Mouse (Mus musculus): Measurements from ENCODE around the gene Nceh1. TPM values are rescaled to one million over a fixed set of nuclear protein-coding genes. Genes with fewer than 3 reads are reported as not detected.
"Not testable (repeated sequence)": the region's sequence is repeated elsewhere in the genome, so short reads cannot be mapped to it uniquely, and the experiment has no call there.

Gene Nceh1
- polyA plus RNA-seq, 1 experiment from 2014 or later: 5.6 TPM

- not testable (repeated sequence) for H3K9me3 ChIP-seq
Measured at GRCm38 (mm10) chr3:27279286-27279925, 96.6 kb downstream of the Nceh1 start.

GRCm38 (mm10) chr3:27280280-27280749 is 97.5 kb downstream of the Nceh1 start:
- no peak for ATAC-seq (ENCODE audit: low FRiP score, low read depth)

More at GRCm38 (mm10) chr3:27279286-27279925, 96.6 kb downstream of the Nceh1 start:
- H3K9ac ChIP-seq; H3K4me2 ChIP-seq (replicated peaks); H3K27ac ChIP-seq; H3K36me3 ChIP-seq; ATAC-seq (ENCODE audit: low FRiP score, low read depth); H3K4me1 ChIP-seq; H3K4me3 ChIP-seq; H3K27me3 ChIP-seq (replicated peaks): not testable (repeated sequence)
- 94% methylated on average over 14 of the region's 14 CpGs for WGBS

GRCm38 (mm10) chr3:27283071-27283713 is 100.4 kb downstream of the Nceh1 start:
- Histone ChIP-seq H3K4me3 (peak overlapping the region; percentile 24), H3K4me2 (replicated peaks) (peak overlapping the region; percentile 56), H3K9ac (no peak overlapping the region), H3K4me1 (0 out of 2 replicates have a peak, but pooled peaks cover 3% of the 10 kb centered on the region), H3K27ac (no peak overlapping the region), H3K36me3 (no peaks in the 10 kb centered on the region), H3K9me3 (no peaks in the 10 kb centered on the region), H3K27me3 (replicated peaks) (no peaks in the 10 kb centered on the region)
- ATAC-seq (ENCODE audit: low FRiP score, low read depth): peak; percentile 63; the same call in 1 of the 2 replicates
- 6% methylated on average over 27 of the region's 27 CpGs for WGBS

More at GRCm38 (mm10) chr3:27280280-27280749, 97.5 kb downstream of the Nceh1 start:
- Histone ChIP-seq H3K36me3 (no peaks in the 10 kb centered on the region), H3K9me3 (no peaks in the 10 kb centered on the region), H3K4me1 (0 out of 2 replicates have a peak, but pooled peaks cover 3% of the 10 kb centered on the region), H3K4me3 (no peak overlapping the region), H3K27me3 (replicated peaks) (no peaks in the 10 kb centered on the region), H3K4me2 (replicated peaks) (no peak overlapping the region), H3K27ac (no peak overlapping the region), H3K9ac (no peak overlapping the region)
- WGBS: 53% methylated on average over 11 of the region's 11 CpGs

GRCm38 (mm10) chr3:27283796-27284195 is 101.0 kb downstream of the Nceh1 start:
- Histone ChIP-seq H3K36me3 (no peaks in the 10 kb centered on the region), H3K4me1 (0 out of 2 replicates have a peak, but pooled peaks cover 3% of the 10 kb centered on the region), H3K9me3 (no peaks in the 10 kb centered on the region), H3K9ac (no peak overlapping the region), H3K4me2 (replicated peaks) (peak overlapping the region; percentile 56), H3K4me3 (no peak overlapping the region), H3K27ac (no peak overlapping the region), H3K27me3 (replicated peaks) (no peaks in the 10 kb centered on the region)
- ATAC-seq (ENCODE audit: low FRiP score, low read depth): no peak
- WGBS: 58% methylated on average over 7 of the region's 7 CpGs

GRCm38 (mm10) chr3:27284227-27284626 is 101.5 kb downstream of the Nceh1 start:
- Histone ChIP-seq H3K36me3 (no peaks in the 10 kb centered on the region), H3K27ac (no peak overlapping the region), H3K27me3 (replicated peaks) (no peaks in the 10 kb centered on the region), H3K9ac (no peak overlapping the region), H3K4me2 (replicated peaks) (no peak overlapping the region), H3K4me3 (no peak overlapping the region), H3K9me3 (no peaks in the 10 kb centered on the region), H3K4me1 (0 out of 2 replicates have a peak, but pooled peaks cover 3% of the 10 kb centered on the region)
- WGBS: 93% methylated on average over 5 of the region's 5 CpGs
- ATAC-seq (ENCODE audit: low FRiP score, low read depth): no peak

GRCm38 (mm10) chr3:27285072-27285471 is 102.3 kb downstream of the Nceh1 start:
- WGBS: 81% methylated on average over 9 of the region's 9 CpGs
- no peaks in the 10 kb centered on the region for H3K27me3 ChIP-seq (replicated peaks)

GRCm38 (mm10) chr3:27288301-27288700 is 105.5 kb downstream of the Nceh1 start:
- Histone ChIP-seq H3K9me3 (no peaks in the 10 kb centered on the region), H3K27me3 (replicated peaks) (no peaks in the 10 kb centered on the region), H3K4me3 (no peak overlapping the region), H3K4me2 (replicated peaks) (no peak overlapping the region), H3K36me3 (no peaks in the 10 kb centered on the region), H3K4me1 (no peaks in the 10 kb centered on the region), H3K27ac (no peak overlapping the region), H3K9ac (no peak overlapping the region)
- WGBS: 77% methylated on average over 2 of the region's 2 CpGs
- ATAC-seq (ENCODE audit: low FRiP score, low read depth): no peak

More at GRCm38 (mm10) chr3:27285072-27285471, 102.3 kb downstream of the Nceh1 start:
- H3K9ac ChIP-seq: no peak overlapping the region
- H3K36me3 ChIP-seq: no peaks in the 10 kb centered on the region
- H3K27ac ChIP-seq: no peak overlapping the region
- ATAC-seq (ENCODE audit: low FRiP score, low read depth): no peak
- H3K4me3 ChIP-seq: no peak overlapping the region
- H3K4me2 ChIP-seq (replicated peaks): no peak overlapping the region
- H3K4me1 ChIP-seq: 0 out of 2 replicates have a peak, but pooled peaks cover 3% of the 10 kb centered on the region
- H3K9me3 ChIP-seq: no peaks in the 10 kb centered on the region

- no peak for ATAC-seq (ENCODE audit: low FRiP score, low read depth)
- no peak overlapping the region for H3K27ac ChIP-seq
- no peak overlapping the region for H3K4me3 ChIP-seq
- WGBS: 79% methylated on average over 8 of the region's 8 CpGs
- H3K4me1 ChIP-seq: no peaks in the 10 kb centered on the region
- no peaks in the 10 kb centered on the region for H3K27me3 ChIP-seq (replicated peaks)
- H3K36me3 ChIP-seq: no peaks in the 10 kb centered on the region
- H3K9ac ChIP-seq: no peak overlapping the region
- no peak overlapping the region for H3K4me2 ChIP-seq (replicated peaks)
- H3K9me3 ChIP-seq: no peaks in the 10 kb centered on the region
Measured at GRCm38 (mm10) chr3:27288909-27289308, 106.1 kb downstream of the Nceh1 start.

- H3K27me3 ChIP-seq (replicated peaks): no peaks in the 10 kb centered on the region
- no peak overlapping the region for H3K4me2 ChIP-seq (replicated peaks)
- no peaks in the 10 kb centered on the region for H3K4me1 ChIP-seq
- no peak for ATAC-seq (ENCODE audit: low FRiP score, low read depth)
- H3K4me3 ChIP-seq: no peak overlapping the region
- no peak overlapping the region for H3K9ac ChIP-seq
- no peak overlapping the region for H3K27ac ChIP-seq
- H3K36me3 ChIP-seq: no peaks in the 10 kb centered on the region
- no peaks in the 10 kb centered on the region for H3K9me3 ChIP-seq
- 80% methylated on average over 5 of the region's 5 CpGs for WGBS
Measured at GRCm38 (mm10) chr3:27290285-27290684, 107.5 kb downstream of the Nceh1 start.

- H3K4me2 ChIP-seq (replicated peaks); ATAC-seq (ENCODE audit: low FRiP score, low read depth): not testable (repeated sequence)
Measured at GRCm38 (mm10) chr3:27290945-27291344, 108.2 kb downstream of the Nceh1 start.

GRCm38 (mm10) chr3:27291411-27291810 is 108.6 kb downstream of the Nceh1 start:
- H3K4me2 ChIP-seq (replicated peaks); ATAC-seq (ENCODE audit: low FRiP score, low read depth); H3K36me3 ChIP-seq; H3K27ac ChIP-seq; H3K27me3 ChIP-seq (replicated peaks); H3K9me3 ChIP-seq; H3K4me1 ChIP-seq; H3K9ac ChIP-seq; H3K4me3 ChIP-seq: not testable (repeated sequence)
- WGBS: 91% methylated on average over 4 of the region's 4 CpGs

More at GRCm38 (mm10) chr3:27290945-27291344, 108.2 kb downstream of the Nceh1 start:
- H3K27ac ChIP-seq; H3K27me3 ChIP-seq (replicated peaks); H3K4me1 ChIP-seq; H3K9me3 ChIP-seq; H3K9ac ChIP-seq; H3K36me3 ChIP-seq; H3K4me3 ChIP-seq: not testable (repeated sequence)
- WGBS: 89% methylated on average over 5 of the region's 5 CpGs

GRCm38 (mm10) chr3:27293645-27294385 is 111.0 kb downstream of the Nceh1 start:
- no peaks in the 10 kb centered on the region for H3K4me1 ChIP-seq
- H3K36me3 ChIP-seq: no peaks in the 10 kb centered on the region
- WGBS: 66% methylated on average over 7 of the region's 7 CpGs
- no peaks in the 10 kb centered on the region for H3K9me3 ChIP-seq
- H3K27ac ChIP-seq: no peak overlapping the region
- no peak overlapping the region for H3K4me3 ChIP-seq
- H3K27me3 ChIP-seq (replicated peaks): no peaks in the 10 kb centered on the region
- no peak overlapping the region for H3K9ac ChIP-seq
- ATAC-seq (ENCODE audit: low FRiP score, low read depth): peak; percentile 61; the same call in 1 of the 2 replicates
- H3K4me2 ChIP-seq (replicated peaks): no peak overlapping the region

Measured in neural tube, embryonic 12.5 days (tissue).